8 mouse cellular contexts compared by ENCODE assay signal in the genomic region with DNA sequence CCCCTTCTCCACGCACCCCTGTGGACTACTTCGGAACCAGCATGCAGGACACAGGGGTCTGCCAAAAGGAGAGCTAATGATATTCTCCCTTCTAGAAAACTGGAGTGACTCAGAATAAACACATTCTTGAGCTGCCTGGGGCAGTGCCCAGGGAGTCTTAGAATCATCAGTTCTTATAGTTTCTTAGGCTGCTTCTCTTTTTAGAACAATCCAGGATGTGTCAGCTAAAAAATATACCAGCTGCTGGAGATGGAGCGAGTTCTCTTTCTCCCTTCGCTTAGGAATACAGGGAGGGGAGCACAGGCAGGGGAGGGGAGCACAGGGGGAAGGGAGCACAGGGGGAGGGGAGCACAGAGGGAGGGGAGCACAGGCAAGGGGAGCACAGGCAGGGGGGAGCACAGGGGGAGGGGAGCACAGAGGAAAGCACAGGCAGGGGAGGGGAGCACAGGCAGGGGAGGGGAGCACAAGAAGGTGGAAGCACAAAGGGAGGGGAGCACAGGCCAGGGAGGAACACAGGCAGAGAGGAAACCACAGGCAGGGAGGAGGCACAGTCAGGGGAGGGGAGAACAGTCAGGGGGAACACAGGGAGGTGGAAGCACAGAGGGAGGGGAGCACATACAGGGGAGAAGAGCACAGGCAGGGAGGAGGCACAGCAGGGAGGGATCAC. TPM values are rescaled to one million over a fixed set of nuclear protein-coding genes. Genes with fewer than 3 reads are reported as not detected.
A peak's percentile ranks its signal among the peaks of the same experiment; 100 is the strongest.
DNase-seq lines count a peak whose midpoint lies in the region; ATAC-seq lines count a peak whose summit lies in the region.

No protein-coding gene starts in this region.

- H3K27me3 ChIP-seq in heart, embryonic 13.5 days (replicated peaks) = no peaks in the 10 kb centered on the region
- no peaks in the 10 kb centered on the region for H3K27me3 ChIP-seq in liver, embryonic 11.5 days (replicated peaks; ENCODE audit: control insufficient read depth, insufficient read depth, low read length)

- ATAC-seq in heart, embryonic 13.5 days (ENCODE audit: extremely low read depth, insufficient number of reproducible peaks, low FRiP score, low TSS enrichment) = no peak
- ATAC-seq in liver, embryonic 11.5 days (replicated peaks; ENCODE audit: low FRiP score) = peak; percentile 53
- ATAC-seq in activated CD4-positive, CD25-positive, alpha-beta regulatory T cell, adult 4 months = no peak

- peak; percentile 21 to 74 for DNase-seq in heart, adult 18-20 months
- DNase-seq in heart, adult 8-10 months (ENCODE audit: low spot score) = no peak
- peak; percentile 31 for DNase-seq in 416B (ENCODE audit: low read depth)
- no peak for DNase-seq in liver, embryonic 11.5 days (ENCODE audit: low spot score)
- DNase-seq in right cerebral cortex, postnatal 25 days = peak; percentile 73
- DNase-seq in adrenal gland, postnatal 25 days = no peak

- no peaks in the 10 kb centered on the region for H3K9me3 ChIP-seq in heart, embryonic 13.5 days
- no peaks in the 10 kb centered on the region for H3K9me3 ChIP-seq in liver, embryonic 11.5 days (ENCODE audit: control insufficient read depth, low read length)

- H3K27ac ChIP-seq in heart, embryonic 13.5 days (replicated peaks) = peak overlapping the region; percentile 76
- peak overlapping the region; percentile 59; the same call in 1 of the 2 replicates for H3K27ac ChIP-seq in liver, embryonic 11.5 days (ENCODE audit: low read depth, low read length)

- H3K4me2 ChIP-seq in heart, embryonic 13.5 days = no peak overlapping the region
- H3K4me2 ChIP-seq in liver, embryonic 11.5 days = no peak overlapping the region

- H3K36me3 ChIP-seq in heart, embryonic 13.5 days = no peaks in the 10 kb centered on the region
- no peaks in the 10 kb centered on the region for H3K36me3 ChIP-seq in liver, embryonic 11.5 days (ENCODE audit: control insufficient read depth, insufficient read depth, low read length)

- WGBS in heart, embryonic 13.5 days = 37% methylated on average over 4 of the region's 4 CpGs
- WGBS in liver, embryonic 11.5 days = 55% methylated on average over 4 of the region's 4 CpGs

- no peak overlapping the region for H3K4me3 ChIP-seq in heart, embryonic 13.5 days
- no peak overlapping the region for H3K4me3 ChIP-seq in liver, embryonic 11.5 days (ENCODE audit: low read depth, low read length)

- H3K9ac ChIP-seq in heart, embryonic 13.5 days = no peak overlapping the region
- H3K9ac ChIP-seq in liver, embryonic 11.5 days (ENCODE audit: low read depth, low read length) = no peak overlapping the region

- peaks cover 14% of the 10 kb centered on the region for H3K4me1 ChIP-seq in heart, embryonic 13.5 days
- peaks cover 20% of the 10 kb centered on the region for H3K4me1 ChIP-seq in liver, embryonic 11.5 days (replicated peaks; ENCODE audit: control insufficient read depth, insufficient read depth, low read length)

RNA-seq across cellular contexts. Expression of gene Tut7, which starts 12.0 kb away (rescaled TPM):
- total RNA-seq in heart, adult 18-20 months (2021) = 10 to 100 TPM; 40.3 to 41.1 TPM
- 10 to 100 TPM; 35.5 to 42.0 (median 39.5) TPM for total RNA-seq in heart, adult 8-10 months (2022)
- polyA plus RNA-seq in heart, embryonic 13.5 days (2015; fragmentation: Nextera tagmentation; extraction: Ambion mirVana) = 30.6 and 32.7 TPM in 2 replicates
- 68.2 and 69.5 TPM in 2 replicates for polyA plus RNA-seq in liver, embryonic 11.5 days (2014; fragmentation: Nextera tagmentation; extraction: Ambion mirVana)
- total RNA-seq in adrenal gland, postnatal 25 days (2021) = 59.2 and 76.0 TPM in 2 replicates
- polyA plus RNA-seq in activated CD4-positive, CD25-positive, alpha-beta regulatory T cell, adult 4 months (2017; shearing (Covaris generic)) = 10 to 100 TPM; 62.4 to 64.7 TPM

RNA-seq across cellular contexts. Expression of gene Gm49354, which starts 52.9 kb away (rescaled TPM):
- not detected for total RNA-seq in heart, adult 18-20 months (2021)
- not detected for total RNA-seq in heart, adult 8-10 months (2022)
- not detected in 2 replicates for polyA plus RNA-seq in heart, embryonic 13.5 days (2015; fragmentation: Nextera tagmentation; extraction: Ambion mirVana)
- polyA plus RNA-seq in liver, embryonic 11.5 days (2014; fragmentation: Nextera tagmentation; extraction: Ambion mirVana) = not detected in 2 replicates
- total RNA-seq in adrenal gland, postnatal 25 days (2021) = not detected in 2 replicates
- polyA plus RNA-seq in activated CD4-positive, CD25-positive, alpha-beta regulatory T cell, adult 4 months (2017; shearing (Covaris generic)) = not detected

Comparison
In these comparisons a context has a peak if more than half of its experiments do, and no peak if none do; other contexts are left out.
1. DNase-seq: peak in heart, adult 18-20 months (2 of 2), 416B (single experiment) and right cerebral cortex, postnatal 25 days (single experiment); none in heart, adult 8-10 months (single experiment), liver, embryonic 11.5 days (single experiment) and adrenal gland, postnatal 25 days (single experiment).